Mouse (Mus musculus): Measurements from ENCODE around the gene Tmem163.

DNA sequence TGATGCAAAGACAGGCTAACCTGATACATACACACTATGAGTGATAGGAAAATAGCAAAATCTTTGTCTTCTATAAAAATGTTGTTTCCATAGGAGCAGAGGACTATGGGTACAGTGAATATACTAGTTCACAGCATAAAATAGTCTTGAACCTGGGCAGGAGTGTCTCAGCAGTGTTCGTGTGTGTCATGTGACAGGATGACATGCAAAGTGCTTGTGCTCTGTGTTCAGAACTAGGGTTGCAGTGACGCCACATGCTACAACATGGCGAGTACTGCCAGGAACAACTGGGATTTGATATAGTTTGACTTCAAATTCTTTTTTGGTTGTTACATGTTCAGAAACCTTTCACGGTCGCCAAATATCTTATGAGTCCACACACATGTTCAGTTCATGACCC is 92.3 kb downstream of the Tmem163 start:
- TF ChIP-seq POLR2A (IDR thresholded peaks at IDR 0.05; ENCODE audit: insufficient read depth, low read depth, low read length) (no peak), CTCF (IDR thresholded peaks at IDR 0.05) (no peak), EP300 (IDR thresholded peaks at IDR 0.05; ENCODE audit: insufficient read depth, low read depth, low read length) (no peak)

Data from heart, adult 2 months (tissue).